Mouse (Mus musculus): ENCODE results near the gene Bpifa5.

Gene Bpifa5

GRCm38 (mm10) chr2:154206908-154207307 is 44.5 kb downstream of the Bpifa5 start:
- in situ Hi-C loops (cut with MboI) = no loop called here

- in situ Hi-C loops (cut with MboI) = no loop called here
Measured at GRCm38 (mm10) chr2:154209112-154209511, 46.7 kb downstream of the Bpifa5 start.

- in situ Hi-C loops (cut with MboI) = no loop called here
Measured at GRCm38 (mm10) chr2:154211121-154211520, 48.7 kb downstream of the Bpifa5 start.

GRCm38 (mm10) chr2:154211881-154212280 is 49.5 kb downstream of the Bpifa5 start:
- in situ Hi-C loops (cut with MboI) = no loop called here

GRCm38 (mm10) chr2:154215191-154215590 is 52.8 kb downstream of the Bpifa5 start:
- in situ Hi-C loops (cut with MboI) = no loop called here

Data from mature B cell (primary cell).